In the genomic region with DNA sequence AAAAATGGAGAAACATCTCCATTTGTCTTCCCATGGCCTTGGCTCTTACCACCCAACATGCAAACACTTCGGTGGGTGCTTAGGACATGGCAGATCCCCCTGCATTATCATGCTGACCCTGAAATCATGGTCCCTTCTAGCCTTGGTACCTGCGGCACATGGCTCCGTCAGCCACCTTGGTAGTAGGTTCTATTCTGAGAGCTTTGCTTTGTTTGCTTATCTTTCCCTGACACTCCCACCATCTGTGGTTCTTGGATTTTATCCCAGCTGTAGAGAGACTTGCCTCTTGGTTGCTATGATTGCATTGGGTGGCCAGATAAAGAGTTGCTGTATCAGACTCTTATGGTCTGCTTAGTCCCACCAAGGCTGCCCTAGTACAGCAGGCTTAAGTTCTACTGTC, we compare ENCODE assay signal across 14 mouse cellular contexts. TPM values are rescaled to one million over a fixed set of nuclear protein-coding genes. Genes with fewer than 3 reads are reported as not detected.
DNase-seq lines count a peak whose midpoint lies in the region; ATAC-seq and TF ChIP-seq lines count a peak whose summit lies in the region.
"Had no signal": no experiment of that assay in that cellular context is flagged by ENCODE, and none has a peak within 500 bp of the region (broad histone marks: within the 10 kb centered on the region; RNA-seq: fewer than 3 reads in every experiment).

No protein-coding gene starts in this region.

- no peak overlapping the region for H3K9ac ChIP-seq in forebrain, postnatal 0 days
- H3K9ac ChIP-seq in forebrain, embryonic 12.5 days: no peak overlapping the region
- H3K9ac ChIP-seq: neural tube, embryonic 15.5 days had no signal

- H3K4me1 ChIP-seq in forebrain, postnatal 0 days (ENCODE audit: insufficient read depth): peaks cover 7% of the 10 kb centered on the region; the same call in 1 of the 2 replicates
- peaks cover 16% of the 10 kb centered on the region for H3K4me1 ChIP-seq in forebrain, embryonic 12.5 days

- no peak for TF ChIP-seq CTCF in forebrain, postnatal 0 days (IDR thresholded peaks at IDR 0.05; ENCODE audit: low read depth)
- TF ChIP-seq CTCF in left cerebral cortex, adult 2 months (IDR thresholded peaks at IDR 0.05): no peak

- ATAC-seq in forebrain, postnatal 0 days: no peak
- ATAC-seq in forebrain, embryonic 12.5 days (ENCODE audit: low FRiP score): no peak
- ATAC-seq in inflammation-experienced regulatory T-cells, adult 6 months: no peak

- no peaks in the 10 kb centered on the region for H3K36me3 ChIP-seq in forebrain, postnatal 0 days (ENCODE audit: insufficient read depth)
- no peaks in the 10 kb centered on the region for H3K36me3 ChIP-seq in forebrain, embryonic 12.5 days (replicated peaks)
- H3K36me3 ChIP-seq: neural tube, embryonic 15.5 days had no signal

- no peaks in the 10 kb centered on the region for H3K9me3 ChIP-seq in forebrain, postnatal 0 days (ENCODE audit: low read length)
- no peaks in the 10 kb centered on the region for H3K9me3 ChIP-seq in forebrain, embryonic 12.5 days
- H3K9me3 ChIP-seq: neural tube, embryonic 15.5 days had no signal

- H3K27ac ChIP-seq in forebrain, postnatal 0 days (ENCODE audit: low read depth, low read length): no peak overlapping the region
- H3K27ac ChIP-seq in forebrain, embryonic 12.5 days: no peak overlapping the region
- no peak overlapping the region for H3K27ac ChIP-seq in left cerebral cortex, adult 2 months
- H3K27ac ChIP-seq: neural tube, embryonic 15.5 days had no signal

- no peak overlapping the region for H3K4me2 ChIP-seq in forebrain, postnatal 0 days (ENCODE audit: low read depth)
- H3K4me2 ChIP-seq in forebrain, embryonic 12.5 days: no peak overlapping the region
- H3K4me2 ChIP-seq: neural tube, embryonic 15.5 days had no signal

- H3K27me3 ChIP-seq in forebrain, postnatal 0 days (ENCODE audit: insufficient read depth, low read length): no peaks in the 10 kb centered on the region
- no peaks in the 10 kb centered on the region for H3K27me3 ChIP-seq in forebrain, embryonic 12.5 days
- H3K27me3 ChIP-seq: neural tube, embryonic 15.5 days had no signal

- peak; percentile 9 for DNase-seq in forebrain, postnatal 0 days
- DNase-seq in left cerebral cortex, postnatal 14 days (ENCODE audit: low spot score in 2 of 2): peak; percentile 55 to 71
- no peak for DNase-seq in left cerebral cortex, adult 2 months (ENCODE audit: extremely low spot score in 1 of 2, low spot score in 2 of 2)
- peak; percentile 53 for DNase-seq in cerebellum, adult 11 months
- peak; percentile 43 to 67 for DNase-seq in cerebellum, postnatal 36 days
- DNase-seq in embryo, embryonic 10.5 days (ENCODE audit: low spot score): no peak
- DNase-seq: embryo, embryonic 11 days; heart, adult 18-20 months; liver; lung, adult 2 months; thymus, postnatal 36 days had no signal

- intact Hi-C loops in left cerebral cortex, postnatal 14 days (cut with DNase I): loop anchor here (5.0 kb wide), 1 partner anchor 44 kb away; no protein-coding TSS in a partner anchor
- intact Hi-C loops in left cerebral cortex, adult 2 months (cut with DNase I): no loop called here

- 75% methylated on average over 3 of the region's 3 CpGs for WGBS in forebrain, postnatal 0 days
- WGBS in forebrain, embryonic 12.5 days: 96% methylated on average over 3 of the region's 3 CpGs

- H3K4me3 ChIP-seq in forebrain, postnatal 0 days (ENCODE audit: low read depth, low read length): no peak overlapping the region
- H3K4me3 ChIP-seq in forebrain, embryonic 12.5 days (replicated peaks): no peak overlapping the region
- H3K4me3 ChIP-seq in left cerebral cortex, adult 2 months: no peak overlapping the region
- H3K4me3 ChIP-seq: neural tube, embryonic 15.5 days had no signal

RNA-seq across cellular contexts. Expression of gene Slc7a14, which starts 46.6 kb away (rescaled TPM):
- 12.7 and 20.3 TPM in 2 replicates for total RNA-seq in forebrain, postnatal 0 days (2014; rRNA removed)
- polyA plus RNA-seq in forebrain, postnatal 0 days (2015; fragmentation: Nextera tagmentation; extraction: Ambion mirVana): 3.2 and 5.7 TPM in 2 replicates
- 0.92 and 1.1 TPM in 2 replicates for polyA plus RNA-seq in forebrain, embryonic 12.5 days (2016; fragmentation: Nextera tagmentation; extraction: Ambion mirVana)
- 10 to 100 TPM; 36.4 to 42.7 TPM for total RNA-seq in left cerebral cortex, postnatal 14 days (2021)
- 10 to 100 TPM; 61.3 to 62.1 TPM for total RNA-seq in left cerebral cortex, adult 2 months (2021)
- under 1 TPM in 1 of 3 experiments, not detected in 2; 0.04 TPM for polyA plus RNA-seq in inflammation-experienced regulatory T-cells, adult 6 months (2017; shearing (Covaris generic))
- total RNA-seq: heart, adult 18-20 months had no signal

Comparison
In these comparisons a context has a peak if more than half of its experiments do, and no peak if none do; other contexts are left out.
1. DNase-seq: peak in forebrain, postnatal 0 days (single experiment), left cerebral cortex, postnatal 14 days (2 of 2), cerebellum, adult 11 months (single experiment) and cerebellum, postnatal 36 days (2 of 2); none in left cerebral cortex, adult 2 months (0 of 2) and embryo, embryonic 10.5 days (single experiment).